Mouse (Mus musculus): ENCODE data around the gene Skint1.
A peak's percentile ranks its signal among the peaks of the same experiment; 100 is the strongest.
"Not testable (repeated sequence)": the region's sequence is repeated elsewhere in the genome, so short reads cannot be mapped to it uniquely, and the experiment has no call there.

Skint1 gene

GRCm38 (mm10) chr4:112005969-112006368, at the start of gene Skint1:
Skint1 (plus strand) TSS chr4:112006269.
- DNase-seq (ENCODE audit: low read depth) = no peak

- DNase-seq (ENCODE audit: low read depth) = peak; percentile 30
These were observed 44.8 kb upstream of the Skint1 start for GRCm38 (mm10) chr4:111961309-111961708.

GRCm38 (mm10) chr4:111963241-111963640, 42.8 kb upstream of the Skint1 start:
- not testable (repeated sequence) for DNase-seq (ENCODE audit: low read depth)

GRCm38 (mm10) chr4:111963669-111964068, 42.4 kb upstream of the Skint1 start:
- DNase-seq (ENCODE audit: low read depth) = no peak

GRCm38 (mm10) chr4:111972623-111973022, 33.4 kb upstream of the Skint1 start, which contains the start of gene Skint7:
Skint7 (plus strand) TSS chr4:111972923.
- DNase-seq (ENCODE audit: low read depth) = no peak

- DNase-seq (ENCODE audit: low read depth) = no peak
These were observed 65.6 kb downstream of the Skint1 start, which contains the start of gene Skint4 for GRCm38 (mm10) chr4:112071716-112072115. Skint4 (plus strand) TSS chr4:112072016.

Measured in 416B (cell line).